Mouse (Mus musculus): ENCODE results near the gene Fbxl20. TPM values are rescaled to one million over a fixed set of nuclear protein-coding genes. Genes with fewer than 3 reads are reported as not detected.
"Not testable (repeated sequence)": the region's sequence is repeated elsewhere in the genome, so short reads cannot be mapped to it uniquely, and the experiment has no call there.

The Fbxl20 gene
- polyA plus RNA-seq (2015; fragmentation: Nextera tagmentation; extraction: Ambion mirVana) = 22.5 and 28.8 TPM in 2 replicates

DNA sequence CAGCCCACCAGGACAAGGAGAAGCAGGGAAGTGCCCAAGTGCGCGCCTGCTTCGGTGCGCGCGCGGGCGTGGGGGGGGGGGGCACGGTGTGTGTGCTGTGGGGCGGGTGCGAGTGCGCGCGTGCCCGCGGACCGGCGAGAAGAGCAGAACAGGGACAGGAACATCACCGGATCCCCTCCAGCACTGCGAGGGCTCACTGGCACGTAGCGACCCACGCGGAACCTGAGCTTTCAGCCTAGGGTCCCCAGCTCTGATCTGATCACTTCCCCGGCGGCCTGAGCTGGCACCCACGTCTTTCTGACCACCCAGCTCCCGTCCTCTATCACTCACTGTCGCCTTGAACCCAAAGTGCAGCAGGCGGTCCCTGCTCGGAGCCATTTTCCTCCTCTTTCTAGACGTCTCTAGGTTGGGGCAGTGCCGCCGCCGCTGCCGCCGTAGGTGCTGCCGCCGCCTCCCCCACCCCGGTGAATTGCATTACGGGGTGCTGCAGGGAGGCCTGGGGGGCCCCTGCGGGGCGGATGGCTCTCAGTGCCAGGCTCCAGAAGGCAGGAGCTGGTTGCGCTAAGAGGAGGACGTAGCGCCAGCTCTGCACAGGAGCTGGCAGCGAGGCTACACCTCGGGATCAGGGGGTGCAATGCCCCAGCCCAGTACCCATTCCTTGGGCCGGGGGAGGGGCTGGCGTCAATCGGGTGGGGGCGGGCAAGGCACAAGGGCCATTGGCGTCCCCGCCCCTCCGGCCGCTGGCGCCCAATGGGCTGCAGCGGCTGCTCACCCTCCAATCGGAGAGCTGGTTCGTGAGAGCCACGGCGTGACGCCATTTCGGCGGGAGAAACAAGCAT is at the start of gene Fbxl20:
Gene Fbxl20 (minus strand): TSS at position 618 of the 839 bp plus-strand sequence.
- Histone ChIP-seq H3K36me3 (peaks cover 2% of the 10 kb centered on the region), H3K27ac (peak within 1 kb of the TSS; percentile 94), H3K9ac (peak within 1 kb of the TSS; percentile 93), H3K9me3 (no peaks in the 10 kb centered on the region), H3K4me2 (peak within 1 kb of the TSS; percentile 90), H3K27me3 (no peaks in the 10 kb centered on the region), H3K4me1 (peaks cover 17% of the 10 kb centered on the region), H3K4me3 (peak within 1 kb of the TSS; percentile 98)
- peak; percentile 88 for ATAC-seq (ENCODE audit: insufficient number of reproducible peaks, insufficient read depth, low FRiP score, low TSS enrichment, low read depth)
- under 1% methylated on average over 54 of the region's 65 CpGs for WGBS

DNA sequence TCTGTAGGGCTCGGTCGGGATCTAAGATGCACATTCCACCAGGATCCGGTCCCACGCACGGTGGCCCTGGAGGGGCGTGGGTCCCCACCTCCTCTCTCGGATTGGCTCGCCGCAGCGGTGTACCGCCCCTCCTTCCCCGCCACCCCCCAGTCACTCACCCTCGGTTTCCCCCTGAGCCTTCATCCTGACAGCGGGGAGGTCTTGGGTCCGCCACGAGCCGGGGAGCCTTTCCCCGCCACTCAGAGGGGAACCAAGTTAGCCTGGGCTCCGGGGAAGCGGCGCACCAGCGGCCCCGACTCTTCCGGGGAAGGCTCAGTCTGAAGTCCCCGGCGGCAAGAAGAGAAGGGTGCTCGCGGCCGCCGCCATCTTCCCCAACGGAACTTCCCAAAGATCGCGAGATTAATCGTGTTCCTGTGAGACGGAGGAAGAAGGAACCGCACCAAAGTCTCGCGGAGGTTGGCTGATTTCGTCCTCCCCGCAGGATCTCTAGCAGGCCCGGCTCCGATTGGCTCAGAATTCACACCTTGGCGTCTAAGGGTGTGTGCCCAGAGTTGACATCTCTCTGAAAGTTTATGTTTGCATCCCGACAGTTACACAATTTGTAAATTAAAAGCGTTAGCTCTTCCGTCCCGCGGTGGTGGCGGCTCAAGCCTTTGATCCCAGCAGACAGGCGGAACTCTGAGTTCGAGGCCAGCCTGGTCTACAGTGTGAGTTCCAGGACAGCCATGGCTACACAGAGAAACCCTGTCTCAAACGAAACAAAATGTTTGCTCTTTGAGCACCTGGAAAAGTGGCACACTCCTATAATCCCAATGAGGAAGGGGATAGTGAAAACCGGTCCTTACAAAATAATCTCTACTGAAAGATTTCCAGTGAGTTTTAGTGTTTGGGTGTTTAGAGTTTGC is 43.0 kb upstream of the Fbxl20 start, which contains the start of gene Med1:
Gene Med1 (minus strand): TSS at position 393 of the 905 bp plus-strand sequence.
- Histone ChIP-seq H3K36me3 (peaks cover 21% of the 10 kb centered on the region), H3K4me3 (peak within 1 kb of the TSS; percentile 81), H3K4me1 (peaks cover 15% of the 10 kb centered on the region), H3K9ac (peak within 1 kb of the TSS; percentile 93), H3K9me3 (no peaks in the 10 kb centered on the region), H3K4me2 (peak within 1 kb of the TSS; percentile 76), H3K27ac (peak within 1 kb of the TSS; percentile 96), H3K27me3 (no peaks in the 10 kb centered on the region)
- WGBS = under 1% methylated on average over 53 of the region's 53 CpGs
- peak; percentile 92 for ATAC-seq (ENCODE audit: insufficient number of reproducible peaks, insufficient read depth, low FRiP score, low TSS enrichment, low read depth)

DNA sequence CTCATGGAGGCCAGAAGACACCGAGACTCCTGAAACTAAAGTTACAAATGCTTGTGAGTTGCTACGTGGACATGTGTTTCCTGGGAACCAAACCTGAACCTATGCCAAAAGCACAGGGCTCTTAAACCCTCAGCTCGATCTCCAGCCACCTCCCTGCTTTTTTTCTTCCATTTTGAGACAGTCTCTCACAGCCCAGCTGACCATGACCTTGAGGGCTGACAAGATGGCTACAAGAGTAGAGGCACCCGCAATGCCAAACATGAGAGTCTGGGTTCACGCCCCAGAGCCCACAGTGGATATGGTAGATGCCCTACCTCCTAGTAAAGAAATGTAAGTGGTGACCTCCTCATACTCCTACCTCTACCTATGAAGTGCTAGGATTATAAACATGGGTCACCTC is 40.6 kb upstream of the Fbxl20 start:
- H3K9ac ChIP-seq = peak overlapping the region; percentile 16; the same call in 1 of the 2 replicates
- no peak overlapping the region for H3K4me3 ChIP-seq
- H3K27me3 ChIP-seq = no peaks in the 10 kb centered on the region
- 86% methylated on average over 5 of the region's 5 CpGs for WGBS
- peaks cover 40% of the 10 kb centered on the region for H3K36me3 ChIP-seq
- ATAC-seq (ENCODE audit: insufficient number of reproducible peaks, insufficient read depth, low FRiP score, low TSS enrichment, low read depth) = no peak
- H3K27ac ChIP-seq = no peak overlapping the region
- H3K4me2 ChIP-seq = no peak overlapping the region
- H3K9me3 ChIP-seq = no peaks in the 10 kb centered on the region
- H3K4me1 ChIP-seq = peaks cover 15% of the 10 kb centered on the region

DNA sequence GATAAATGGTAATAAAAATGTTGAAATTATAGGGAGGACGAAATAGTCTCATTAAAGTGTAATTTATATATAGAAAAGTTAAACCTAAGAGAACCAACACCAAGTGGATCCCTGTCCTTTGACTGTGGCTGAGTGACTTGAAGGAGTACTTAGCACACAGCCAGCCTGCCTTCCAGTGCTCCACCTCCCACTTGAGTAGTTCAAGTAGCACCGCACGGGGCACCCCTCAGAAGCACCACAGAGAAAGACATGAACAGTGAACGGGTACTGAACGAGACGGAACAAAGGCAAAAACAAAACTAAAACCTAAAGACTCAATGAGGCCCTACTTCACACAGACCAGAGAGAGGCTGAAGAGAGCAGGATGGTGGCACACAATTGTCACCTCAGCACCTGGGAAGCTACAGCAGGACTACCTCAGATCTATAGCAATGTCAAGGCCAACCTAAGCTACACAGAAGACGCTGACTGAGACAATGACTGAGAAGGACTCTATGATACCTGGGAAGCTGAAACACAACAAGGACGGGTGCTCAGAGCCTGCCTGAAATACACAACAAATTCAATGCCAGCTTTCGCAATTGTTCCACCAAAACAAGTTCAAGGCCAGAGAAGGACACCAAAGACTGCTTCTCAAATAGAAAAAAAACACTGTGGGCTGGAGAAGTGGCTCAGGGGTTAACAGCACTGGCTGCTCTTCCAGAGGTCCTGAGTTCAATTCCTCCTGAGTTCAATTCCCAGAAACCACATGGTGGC is 37.6 kb upstream of the Fbxl20 start:
- Histone ChIP-seq H3K4me3 (no peak overlapping the region), H3K9me3 (no peaks in the 10 kb centered on the region), H3K4me2 (no peak overlapping the region), H3K27me3 (no peaks in the 10 kb centered on the region), H3K36me3 (peaks cover 68% of the 10 kb centered on the region), H3K9ac (no peak overlapping the region), H3K27ac (no peak overlapping the region), H3K4me1 (peaks cover 15% of the 10 kb centered on the region)
- WGBS = 95% methylated on average over 9 of the region's 9 CpGs
- no peak for ATAC-seq (ENCODE audit: insufficient number of reproducible peaks, insufficient read depth, low FRiP score, low TSS enrichment, low read depth)

DNA sequence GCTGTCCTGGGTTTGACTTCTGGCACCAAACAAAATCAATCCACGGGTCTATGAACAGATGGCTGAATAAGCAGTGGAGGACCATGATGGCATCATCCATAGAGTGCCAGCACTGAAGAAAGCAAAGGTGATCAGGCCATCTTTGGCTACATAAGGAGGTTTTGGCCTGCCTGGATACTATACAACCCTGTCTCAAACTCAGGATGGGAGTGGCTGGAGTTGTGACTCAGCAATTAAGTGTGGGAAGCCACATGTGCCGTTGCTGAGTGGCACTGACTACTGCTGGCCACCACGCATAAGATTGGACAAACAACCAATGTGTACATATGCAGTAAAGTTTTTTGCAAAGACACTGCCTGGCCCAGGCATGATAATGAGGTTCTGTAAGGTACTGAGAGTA is 31.9 kb upstream of the Fbxl20 start:
- H3K36me3 ChIP-seq = peaks cover 91% of the 10 kb centered on the region
- not testable (repeated sequence) for H3K27me3 ChIP-seq; H3K27ac ChIP-seq; H3K4me2 ChIP-seq; H3K9me3 ChIP-seq; H3K4me1 ChIP-seq; ATAC-seq (ENCODE audit: insufficient number of reproducible peaks, insufficient read depth, low FRiP score, low TSS enrichment, low read depth); H3K4me3 ChIP-seq; H3K9ac ChIP-seq
- WGBS = 93% methylated on average over 3 of the region's 3 CpGs

DNA sequence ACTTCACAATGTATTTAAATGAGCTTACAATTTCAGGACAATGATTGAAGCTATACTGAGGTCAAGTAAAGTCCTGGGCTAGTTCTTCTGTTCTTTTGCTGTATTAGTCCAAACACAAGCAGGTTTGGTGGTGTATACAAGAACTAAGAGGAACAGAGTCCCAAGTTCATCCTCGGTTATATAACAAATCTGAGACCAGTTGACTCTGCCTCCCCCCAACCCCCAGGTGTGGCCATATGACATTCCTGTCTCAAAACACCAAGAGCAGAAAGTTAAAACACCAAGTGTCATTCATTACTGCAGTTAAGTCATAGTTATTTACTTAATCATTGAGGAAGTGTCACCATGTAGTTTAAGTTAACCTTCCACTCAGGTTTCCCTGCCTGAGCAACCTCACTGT is 18.2 kb upstream of the Fbxl20 start:
- ATAC-seq (ENCODE audit: insufficient number of reproducible peaks, insufficient read depth, low FRiP score, low TSS enrichment, low read depth) = no peak
- peaks cover 78% of the 10 kb centered on the region for H3K36me3 ChIP-seq
- H3K4me1 ChIP-seq = no peaks in the 10 kb centered on the region
- H3K27ac ChIP-seq = no peak overlapping the region
- no peaks in the 10 kb centered on the region for H3K9me3 ChIP-seq
- no peaks in the 10 kb centered on the region for H3K27me3 ChIP-seq
- no peak overlapping the region for H3K4me3 ChIP-seq
- no peak overlapping the region for H3K9ac ChIP-seq
- H3K4me2 ChIP-seq = no peak overlapping the region
- 85% methylated on average over 1 of the region's 1 CpGs for WGBS

DNA sequence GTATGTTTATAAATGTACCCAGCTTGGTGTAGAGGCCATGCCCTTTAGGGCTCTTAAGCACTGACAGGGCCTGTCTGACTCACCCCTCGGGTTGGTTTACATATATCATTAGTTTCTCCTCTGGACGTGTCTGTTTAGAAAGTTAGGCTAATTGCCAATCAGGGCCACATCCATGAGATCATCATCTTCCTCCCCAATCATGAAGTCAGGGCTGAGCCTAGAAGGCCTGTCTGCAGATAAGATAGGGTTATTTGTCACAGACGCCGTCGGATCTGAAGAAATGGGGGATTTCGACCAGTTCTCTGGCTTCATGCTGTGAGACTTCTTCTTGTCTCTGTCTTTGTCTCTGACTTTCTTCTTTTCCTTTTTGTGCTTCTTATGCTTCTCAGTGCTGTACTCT is 4.9 kb upstream of the Fbxl20 start:
- peaks cover 50% of the 10 kb centered on the region for H3K36me3 ChIP-seq

DNA sequence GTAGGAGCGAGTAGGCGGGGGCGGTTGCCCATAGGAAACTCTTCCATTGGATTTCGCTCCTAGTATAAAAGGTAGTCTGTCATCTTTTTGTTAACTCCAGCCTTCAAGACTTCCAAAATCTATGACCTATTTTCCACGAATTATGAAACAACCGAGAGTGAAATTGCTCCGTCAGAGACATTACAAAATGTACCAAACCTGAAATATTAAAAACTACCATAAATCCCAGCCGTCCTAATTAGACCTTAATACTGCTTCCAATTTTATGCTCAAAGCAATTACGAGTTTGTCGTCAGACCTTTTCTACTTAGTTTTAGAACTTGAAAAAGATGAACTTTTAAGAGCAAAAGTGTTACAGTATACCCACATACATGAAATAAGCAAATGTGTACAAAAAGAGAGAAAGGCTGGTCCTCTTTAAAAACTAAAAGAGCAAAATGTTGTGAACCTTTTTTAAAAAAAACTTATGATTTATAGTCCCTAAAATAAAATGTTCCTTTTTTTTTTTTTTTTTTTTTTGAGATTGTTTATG is 488 bp upstream of the Fbxl20 start:
- no peak for ATAC-seq (ENCODE audit: insufficient number of reproducible peaks, insufficient read depth, low FRiP score, low TSS enrichment, low read depth)
- peaks cover 9% of the 10 kb centered on the region for H3K36me3 ChIP-seq
- H3K4me2 ChIP-seq = peak overlapping the region; percentile 90
- H3K27me3 ChIP-seq = no peaks in the 10 kb centered on the region
- peaks cover 17% of the 10 kb centered on the region for H3K4me1 ChIP-seq
- H3K9ac ChIP-seq = no peak overlapping the region
- H3K4me3 ChIP-seq = peak overlapping the region; percentile 98
- H3K9me3 ChIP-seq = no peaks in the 10 kb centered on the region
- no peak overlapping the region for H3K27ac ChIP-seq
- 10% methylated on average over 10 of the region's 10 CpGs for WGBS

More for the DNA sequence above, 4.9 kb upstream of the Fbxl20 start:
- Histone ChIP-seq H3K9ac (no peak overlapping the region), H3K4me3 (no peak overlapping the region), H3K27me3 (no peaks in the 10 kb centered on the region), H3K4me2 (no peak overlapping the region), H3K27ac (no peak overlapping the region), H3K9me3 (no peaks in the 10 kb centered on the region), H3K4me1 (no peaks in the 10 kb centered on the region)
- 84% methylated on average over 6 of the region's 6 CpGs for WGBS
- no peak for ATAC-seq (ENCODE audit: insufficient number of reproducible peaks, insufficient read depth, low FRiP score, low TSS enrichment, low read depth)

DNA sequence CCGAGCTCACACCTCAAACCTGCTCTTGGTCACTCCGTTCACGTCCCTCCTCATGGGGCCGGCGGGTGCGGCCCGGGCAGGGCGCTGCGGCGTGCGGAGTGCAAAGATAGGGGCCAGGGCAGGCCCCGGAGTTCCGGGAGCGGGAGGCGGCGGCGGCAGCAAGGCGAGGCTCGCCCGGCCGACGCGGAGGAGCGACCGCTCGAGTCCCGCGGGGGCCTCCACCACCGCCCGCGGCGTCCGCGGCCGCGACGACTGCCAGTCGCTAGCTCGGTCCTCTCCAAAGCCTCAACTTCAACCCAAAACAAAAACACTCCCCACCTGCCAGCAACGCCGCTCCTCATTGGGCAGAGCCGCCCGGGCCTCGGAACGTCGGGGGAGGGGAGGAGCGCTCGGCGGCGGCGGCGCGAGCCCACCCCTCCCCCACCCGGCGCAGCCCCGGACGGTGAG is 876 bp downstream of the Fbxl20 start:
- peak overlapping the region; percentile 98 for H3K4me3 ChIP-seq

DNA sequence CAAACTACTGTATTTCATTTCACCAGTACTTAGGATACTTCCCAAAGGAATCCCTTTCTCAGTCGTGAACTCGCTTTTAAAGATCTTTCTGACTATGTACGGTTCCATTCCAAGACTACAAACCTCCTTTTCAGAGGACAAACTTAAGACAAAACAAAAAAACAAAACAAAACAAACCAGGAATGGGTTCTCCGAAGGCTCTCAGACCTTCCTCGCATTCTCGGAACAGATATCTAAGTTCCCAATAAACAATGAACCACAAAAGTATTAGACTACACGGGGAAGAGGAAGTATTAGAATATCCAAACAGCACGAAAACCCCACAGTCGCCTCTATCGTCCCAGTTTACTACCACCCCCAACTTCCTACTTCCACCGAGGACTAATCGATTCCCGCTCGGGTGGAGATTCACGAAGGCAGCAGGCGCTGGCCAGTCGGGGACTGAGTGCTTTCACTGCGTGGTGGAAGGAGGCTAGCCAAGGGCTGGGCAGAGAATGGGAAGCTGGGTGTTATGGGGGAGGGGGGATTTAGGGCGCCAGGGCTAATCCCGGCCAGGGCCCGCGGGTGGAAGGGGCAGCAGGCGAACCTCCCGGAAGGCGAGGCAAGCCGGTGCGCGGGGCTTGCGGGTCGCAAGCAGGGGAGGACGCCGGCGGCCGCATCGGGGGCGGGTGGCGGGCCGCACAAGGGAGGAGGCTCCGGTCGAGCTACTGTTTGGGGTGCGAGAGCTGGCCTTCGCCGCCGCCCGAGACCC is 1.5 kb downstream of the Fbxl20 start:
- Histone ChIP-seq H3K4me3 (peak overlapping the region; percentile 98), H3K36me3 (no peaks in the 10 kb centered on the region; the same call in 1 of the 2 replicates), H3K9me3 (no peaks in the 10 kb centered on the region), H3K27me3 (no peaks in the 10 kb centered on the region), H3K4me1 (peaks cover 17% of the 10 kb centered on the region), H3K9ac (peak overlapping the region; percentile 93), H3K4me2 (peak overlapping the region; percentile 90), H3K27ac (peak overlapping the region; percentile 94)
- WGBS = 2% methylated on average over 45 of the region's 45 CpGs
- no peak for ATAC-seq (ENCODE audit: insufficient number of reproducible peaks, insufficient read depth, low FRiP score, low TSS enrichment, low read depth)

More for the DNA sequence above, 876 bp downstream of the Fbxl20 start:
- Histone ChIP-seq H3K9ac (peak overlapping the region; percentile 93), H3K9me3 (no peaks in the 10 kb centered on the region), H3K27me3 (no peaks in the 10 kb centered on the region), H3K4me1 (peaks cover 17% of the 10 kb centered on the region), H3K36me3 (no peaks in the 10 kb centered on the region; the same call in 1 of the 2 replicates), H3K27ac (peak overlapping the region; percentile 94), H3K4me2 (peak overlapping the region; percentile 90)
- ATAC-seq (ENCODE audit: insufficient number of reproducible peaks, insufficient read depth, low FRiP score, low TSS enrichment, low read depth) = peak; percentile 84
- under 1% methylated on average over 55 of the region's 57 CpGs for WGBS
